ENCODE assay signal across 12 mouse cellular contexts in genomic region chr12:69516314-69516916, GRCm38 (mm10).
DNase-seq lines count a peak whose midpoint lies in the region; ATAC-seq and TF ChIP-seq lines count a peak whose summit lies in the region.
"Had no signal": no experiment of that assay in that cellular context is flagged by ENCODE, and none has a peak within 500 bp of the region (broad histone marks: within the 10 kb centered on the region; RNA-seq: fewer than 3 reads in every experiment).

No protein-coding gene starts in this region.

- H3K4me2 ChIP-seq in kidney, embryonic 14.5 days (replicated peaks; ENCODE audit: low read depth, low read length): no peak overlapping the region
- no peak overlapping the region for H3K4me2 ChIP-seq in stomach, embryonic 16.5 days (ENCODE audit: low read depth, low read length)
- no peak overlapping the region for H3K4me2 ChIP-seq in neural tube, embryonic 15.5 days
- H3K4me2 ChIP-seq: liver, embryonic 13.5 days had no signal

- no peak for TF ChIP-seq POLR2A in MEL (IDR thresholded peaks at IDR 0.05; ENCODE audit: control insufficient read depth in 1 of 2, insufficient read depth in 1 of 2, low read depth in 1 of 2, low read length in 2 of 2, poor library complexity in 1 of 2)

- no peaks in the 10 kb centered on the region for H3K27me3 ChIP-seq in kidney, embryonic 14.5 days (ENCODE audit: control insufficient read depth, insufficient read depth, low read length)
- no peaks in the 10 kb centered on the region for H3K27me3 ChIP-seq in MEL (ENCODE audit: control insufficient read depth in 1 of 2, insufficient read depth in 2 of 2, low read length in 2 of 2)
- no peaks in the 10 kb centered on the region for H3K27me3 ChIP-seq in stomach, embryonic 16.5 days (ENCODE audit: control insufficient read depth, insufficient read depth, low read length)
- no peaks in the 10 kb centered on the region for H3K27me3 ChIP-seq in neural tube, embryonic 15.5 days (replicated peaks)
- H3K27me3 ChIP-seq: liver, embryonic 13.5 days had no signal

- no peak for TF ChIP-seq EP300 in MEL (IDR thresholded peaks at IDR 0.05; ENCODE audit: low read depth in 1 of 2, low read length in 2 of 2)

- TF ChIP-seq RAD21 in MEL (IDR thresholded peaks at IDR 0.05; ENCODE audit: low read depth, low read length): no peak

- no peak overlapping the region for H3K4me3 ChIP-seq in kidney, embryonic 14.5 days (ENCODE audit: low read length)
- peak overlapping the region in 1 of 2 experiments; percentile 37; a peak in 2 of 4 replicates for H3K4me3 ChIP-seq in MEL (ENCODE audit: control insufficient read depth in 1 of 2, insufficient read depth in 1 of 2, low read depth in 2 of 2, low read length in 2 of 2)
- no peak overlapping the region for H3K4me3 ChIP-seq in stomach, embryonic 16.5 days (replicated peaks; ENCODE audit: low read length)
- no peak overlapping the region for H3K4me3 ChIP-seq in neural tube, embryonic 15.5 days (replicated peaks)
- H3K4me3 ChIP-seq: liver, embryonic 13.5 days had no signal

- TF ChIP-seq CTCF in MEL (IDR thresholded peaks at IDR 0.05 in 2 of 3, conservative IDR thresholded peaks at IDR 0.05 in 1 of 3; ENCODE audit: control insufficient read depth in 1 of 3, insufficient read depth in 1 of 3, low read depth in 2 of 3, low read length in 3 of 3, poor library complexity in 1 of 3, severe bottlenecking in 1 of 3): no peak

- no peak overlapping the region for H3K27ac ChIP-seq in kidney, embryonic 14.5 days (ENCODE audit: low read depth, low read length)
- no peak overlapping the region for H3K27ac ChIP-seq in MEL (ENCODE audit: control insufficient read depth, low read depth, low read length)
- peak overlapping the region; percentile 21; the same call in 1 of the 2 replicates for H3K27ac ChIP-seq in stomach, embryonic 16.5 days (ENCODE audit: low read length)
- H3K27ac ChIP-seq in neural tube, embryonic 15.5 days (replicated peaks): no peak overlapping the region
- H3K27ac ChIP-seq: hindbrain, postnatal 0 days; liver, embryonic 13.5 days had no signal

- H3K79me2 ChIP-seq in MEL (ENCODE audit: control insufficient read depth, insufficient read depth, low read length, poor library complexity): no peaks in the 10 kb centered on the region

- H3K36me3 ChIP-seq in kidney, embryonic 14.5 days (ENCODE audit: control insufficient read depth, insufficient read depth, low read length): no peaks in the 10 kb centered on the region
- H3K36me3 ChIP-seq in MEL (ENCODE audit: control insufficient read depth in 1 of 2, insufficient read depth in 2 of 2, low read length in 2 of 2): peaks cover 0 to 9% of the 10 kb centered on the region in 2 experiments; a peak in 2 of 4 replicates
- H3K36me3 ChIP-seq in stomach, embryonic 16.5 days (ENCODE audit: control insufficient read depth, insufficient read depth, low read length): no peaks in the 10 kb centered on the region
- no peaks in the 10 kb centered on the region for H3K36me3 ChIP-seq in neural tube, embryonic 15.5 days
- H3K36me3 ChIP-seq: G1E; liver, embryonic 13.5 days had no signal

- 0 out of 2 replicates have a peak, but pooled peaks cover 6% of the 10 kb centered on the region for H3K4me1 ChIP-seq in kidney, embryonic 14.5 days (ENCODE audit: control insufficient read depth, insufficient read depth, low read length)
- H3K4me1 ChIP-seq in MEL (ENCODE audit: control insufficient read depth in 1 of 2, insufficient read depth in 2 of 2, low read length in 2 of 2): peaks cover 9 to 21% of the 10 kb centered on the region in 2 experiments; a peak in 3 of 4 replicates
- peaks cover 11% of the 10 kb centered on the region for H3K4me1 ChIP-seq in stomach, embryonic 16.5 days (ENCODE audit: control insufficient read depth, insufficient read depth, low read length)
- no peaks in the 10 kb centered on the region for H3K4me1 ChIP-seq in neural tube, embryonic 15.5 days

- H3K9me3 ChIP-seq in kidney, embryonic 14.5 days (ENCODE audit: control insufficient read depth, low read length): no peaks in the 10 kb centered on the region
- H3K9me3 ChIP-seq in MEL (replicated peaks; ENCODE audit: insufficient read depth, low read length): no peaks in the 10 kb centered on the region
- H3K9me3 ChIP-seq in stomach, embryonic 16.5 days (replicated peaks; ENCODE audit: control insufficient read depth, low read length): no peaks in the 10 kb centered on the region
- H3K9me3 ChIP-seq in neural tube, embryonic 15.5 days (replicated peaks): no peaks in the 10 kb centered on the region
- H3K9me3 ChIP-seq: G1E; liver, embryonic 13.5 days had no signal

- no peak for DNase-seq in kidney, postnatal 14 days
- DNase-seq in MEL (ENCODE audit: low read depth, low spot score): peak; percentile 81
- peak; percentile 69 for DNase-seq in lung, postnatal 25 days (ENCODE audit: low spot score)
- DNase-seq in cerebellum, adult 11 months: no peak
- no peak for DNase-seq in ovary, postnatal 10 days (ENCODE audit: low spot score)
- DNase-seq: gastrocnemius, postnatal 25 days; liver, embryonic 13.5 days had no signal

- WGBS in kidney, embryonic 14.5 days: 54% methylated on average over 10 of the region's 10 CpGs
- WGBS in stomach, embryonic 16.5 days: 58% methylated on average over 10 of the region's 10 CpGs
- WGBS in neural tube, embryonic 15.5 days: 82% methylated on average over 10 of the region's 10 CpGs

- peak; percentile 41 for ATAC-seq in kidney, embryonic 14.5 days (ENCODE audit: low FRiP score, low TSS enrichment)
- ATAC-seq in stomach, embryonic 16.5 days (ENCODE audit: insufficient read depth, low FRiP score): peak; percentile 56
- ATAC-seq in neural tube, embryonic 15.5 days (ENCODE audit: low FRiP score): no peak
- ATAC-seq: hindbrain, postnatal 0 days had no signal

- H3K9ac ChIP-seq in kidney, embryonic 14.5 days (ENCODE audit: low read depth, low read length): no peak overlapping the region
- H3K9ac ChIP-seq in MEL (ENCODE audit: control insufficient read depth, low read depth, low read length, poor library complexity, severe bottlenecking): no peak overlapping the region
- H3K9ac ChIP-seq in stomach, embryonic 16.5 days (ENCODE audit: low read length): no peak overlapping the region
- H3K9ac ChIP-seq in neural tube, embryonic 15.5 days (replicated peaks): no peak overlapping the region
- H3K9ac ChIP-seq: liver, embryonic 13.5 days had no signal

TF ChIP-seq in MEL, 35 proteins besides CTCF, POLR2A, EP300 and RAD21:
- peak; percentile 76 for TF ChIP-seq ELF1 (IDR thresholded peaks at IDR 0.05; ENCODE audit: low read depth, low read length)
- TF ChIP-seq TAL1 (IDR thresholded peaks at IDR 0.05; ENCODE audit: low read length): no peak
TF ChIP-seq in MEL: peak in this region for 1.

Comparison
In these comparisons a context has a peak if more than half of its experiments do, and no peak if none do; other contexts are left out.
1. DNase-seq: peak in MEL (single experiment) and lung, postnatal 25 days (single experiment); none in kidney, postnatal 14 days (single experiment), cerebellum, adult 11 months (single experiment) and ovary, postnatal 10 days (single experiment).